Mouse (Mus musculus) heart, embryonic 16.5 days (tissue): ENCODE measurements around the gene 4930523C07Rik. TPM values are rescaled to one million over a fixed set of nuclear protein-coding genes. Genes with fewer than 3 reads are reported as not detected.

Experiments used
- ATAC-seq: fragments of 200-750 bp; cut with Nextera tagmentation; replicated peaks from 2 replicates; pipeline ENCODE4 v1.8.0; 2017; ENCODE audit warnings: moderate number of reproducible peaks; ENCODE audit not compliant: insufficient read depth, low FRiP score; ENCODE audit errors: extremely low read depth
- H3K27ac ChIP-seq: fragments of 300-500 bp; sonication (generic); 2 replicates; pipeline ENCODE4 v1.5.1; 2014; ENCODE audit warnings: mild to moderate bottlenecking, low read length, control low read depth, moderate library complexity
- H3K27me3 ChIP-seq: fragments of 300-500 bp; sonication (generic); 2 replicates; pipeline ENCODE4 v1.6.1; 2014; ENCODE audit warnings: low read length, mixed read lengths; ENCODE audit not compliant: control insufficient read depth, insufficient read depth
- H3K36me3 ChIP-seq: fragments of 300-500 bp; sonication (generic); 2 replicates; pipeline ENCODE4 v1.6.1; 2014; ENCODE audit not compliant: control insufficient read depth, insufficient read depth
- H3K4me1 ChIP-seq: fragments of 300-500 bp; sonication (generic); 2 replicates; pipeline ENCODE4 v1.6.1; 2014; ENCODE audit warnings: low read length, mixed read lengths; ENCODE audit not compliant: control insufficient read depth, insufficient read depth
- H3K4me2 ChIP-seq: fragments of 300-500 bp; sonication (generic); 2 replicates; pipeline ENCODE4 v1.6.1; 2014; ENCODE audit warnings: low read depth, mild to moderate bottlenecking, control low read depth, low read length
- H3K4me3 ChIP-seq: fragments of 300-500 bp; sonication (generic); 2 replicates; pipeline ENCODE4 v1.5.1; 2014; ENCODE audit warnings: mild to moderate bottlenecking, control low read depth, low read length
- H3K9ac ChIP-seq: fragments of 300-500 bp; sonication (generic); 2 replicates; pipeline ENCODE4 v1.6.1; 2014; ENCODE audit warnings: low read length, control low read depth
- H3K9me3 ChIP-seq: fragments of 300-500 bp; sonication (generic); replicated peaks from 2 replicates; pipeline ENCODE4 v1.6.1; 2016; ENCODE audit warnings: low read length; ENCODE audit not compliant: control insufficient read depth
- WGBS: fragments of 180-500 bp; shearing (Covaris S2); extraction: QIAGEN DNeasy Blood & Tissue Kit; methylation state at CpG from one replicate; pipeline ENCODE4 v1.1.7; 2014; 5-methylcytosine and 5-hydroxymethylcytosine counted together
- polyA plus RNA-seq: library from polyadenylated mRNA; unstranded; fragments of >200 nt; fragmentation: Nextera tagmentation; extraction: Ambion mirVana; gene quantifications from 2 replicates; pipeline ENCODE4 v1.2.1, GENCODE M21; 2015

The 4930523C07Rik gene
- polyA plus RNA-seq, 1 experiment from 2014 or later = 21.9 TPM

DNA sequence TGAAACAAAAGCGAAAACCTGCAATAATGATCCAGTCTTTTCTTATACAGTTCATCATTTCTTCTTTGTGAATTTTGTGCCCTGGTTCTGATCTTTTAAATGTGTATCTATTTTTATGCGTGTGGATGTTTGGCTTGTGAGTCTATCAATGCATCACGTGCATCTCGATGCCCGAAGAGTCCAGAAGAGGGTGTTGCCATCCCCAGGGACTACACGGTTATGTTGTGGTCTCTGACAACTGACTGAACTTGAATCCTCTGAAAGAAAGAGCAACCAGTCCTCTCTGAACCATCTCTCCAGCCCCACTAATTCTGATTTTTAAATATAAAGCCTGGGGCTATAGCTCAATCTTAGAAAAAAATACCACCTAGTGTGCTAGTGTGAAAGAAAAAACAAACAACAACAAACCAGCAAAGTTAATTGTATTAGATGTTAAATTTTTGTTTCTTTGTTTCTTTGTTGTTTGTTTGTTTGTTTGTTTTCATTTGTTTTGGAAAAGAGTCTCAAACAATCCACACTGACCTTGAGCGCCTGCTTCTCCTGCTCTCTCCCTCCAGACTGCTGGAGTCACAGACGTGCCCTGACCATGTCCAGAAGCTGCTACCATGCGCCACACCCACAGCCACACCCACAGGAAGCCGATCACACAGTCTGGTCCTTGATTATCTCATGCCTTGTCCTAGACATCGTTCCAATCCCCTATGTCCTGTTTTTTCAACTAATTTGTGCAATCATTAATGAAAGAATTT, 18.9 kb upstream of the 4930523C07Rik start:
- no peaks in the 10 kb centered on the region for H3K36me3 ChIP-seq
- H3K4me3 ChIP-seq = no peak overlapping the region
- no peak overlapping the region for H3K9ac ChIP-seq
- peak overlapping the region; percentile 26; the same call in 1 of the 2 replicates for H3K4me2 ChIP-seq
- H3K27me3 ChIP-seq = no peaks in the 10 kb centered on the region
- 53% methylated on average over 11 of the region's 11 CpGs for WGBS
- no peaks in the 10 kb centered on the region; the same call in 1 of the 2 replicates for H3K4me1 ChIP-seq
- peak overlapping the region; percentile 42; the same call in 1 of the 2 replicates for H3K27ac ChIP-seq
- no peak for ATAC-seq
- no peaks in the 10 kb centered on the region; the same call in 1 of the 2 replicates for H3K9me3 ChIP-seq

DNA sequence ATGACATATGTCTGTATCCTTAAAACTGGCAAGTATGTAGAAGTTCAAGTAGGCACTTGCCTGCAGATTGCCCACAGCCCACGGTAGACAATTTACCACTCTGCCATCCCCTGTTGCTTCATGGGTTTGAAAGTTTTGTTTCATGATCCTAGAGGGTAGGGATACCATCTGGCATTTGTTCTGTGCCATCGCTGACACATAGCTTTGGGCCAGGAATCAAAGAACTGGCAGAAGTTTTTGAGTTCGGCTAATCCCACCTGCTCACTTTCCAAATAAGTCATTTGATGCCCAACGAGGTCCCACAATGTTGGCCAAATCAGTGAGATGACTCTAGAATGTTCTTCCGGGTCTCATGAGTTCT, 18.3 kb upstream of the 4930523C07Rik start:
- ATAC-seq = no peak
- Histone ChIP-seq H3K36me3 (no peaks in the 10 kb centered on the region), H3K9me3 (no peaks in the 10 kb centered on the region; the same call in 1 of the 2 replicates), H3K27ac (no peak overlapping the region), H3K4me1 (no peaks in the 10 kb centered on the region; the same call in 1 of the 2 replicates), H3K4me2 (no peak overlapping the region), H3K27me3 (no peaks in the 10 kb centered on the region), H3K9ac (no peak overlapping the region), H3K4me3 (no peak overlapping the region)
- 84% methylated on average over 5 of the region's 5 CpGs for WGBS

DNA sequence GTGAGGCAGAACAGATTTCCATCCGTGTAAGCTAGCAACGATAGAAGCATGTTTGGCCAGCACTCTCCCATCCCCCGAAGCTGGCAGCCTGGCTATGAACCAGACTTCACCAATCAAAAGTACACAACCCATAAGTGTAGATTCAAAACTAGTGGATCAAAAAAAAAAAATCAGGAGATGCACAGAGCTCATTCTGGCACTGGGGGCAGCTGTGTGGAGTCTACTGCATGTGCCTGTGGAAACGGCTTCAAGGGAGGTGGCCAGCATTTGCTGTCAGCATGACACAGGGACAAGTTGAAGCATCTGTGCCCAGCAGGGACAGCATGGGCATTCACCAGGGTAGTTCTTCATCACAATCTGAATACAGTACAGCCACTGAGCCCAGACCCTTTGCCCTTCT, 16.2 kb upstream of the 4930523C07Rik start:
- Histone ChIP-seq H3K27me3 (no peaks in the 10 kb centered on the region), H3K4me3 (no peak overlapping the region), H3K9ac (no peak overlapping the region), H3K9me3 (no peaks in the 10 kb centered on the region; the same call in 1 of the 2 replicates), H3K36me3 (no peaks in the 10 kb centered on the region), H3K4me2 (no peak overlapping the region), H3K4me1 (no peaks in the 10 kb centered on the region; the same call in 1 of the 2 replicates), H3K27ac (no peak overlapping the region)
- 52% methylated on average over 4 of the region's 4 CpGs for WGBS
- no peak for ATAC-seq

DNA sequence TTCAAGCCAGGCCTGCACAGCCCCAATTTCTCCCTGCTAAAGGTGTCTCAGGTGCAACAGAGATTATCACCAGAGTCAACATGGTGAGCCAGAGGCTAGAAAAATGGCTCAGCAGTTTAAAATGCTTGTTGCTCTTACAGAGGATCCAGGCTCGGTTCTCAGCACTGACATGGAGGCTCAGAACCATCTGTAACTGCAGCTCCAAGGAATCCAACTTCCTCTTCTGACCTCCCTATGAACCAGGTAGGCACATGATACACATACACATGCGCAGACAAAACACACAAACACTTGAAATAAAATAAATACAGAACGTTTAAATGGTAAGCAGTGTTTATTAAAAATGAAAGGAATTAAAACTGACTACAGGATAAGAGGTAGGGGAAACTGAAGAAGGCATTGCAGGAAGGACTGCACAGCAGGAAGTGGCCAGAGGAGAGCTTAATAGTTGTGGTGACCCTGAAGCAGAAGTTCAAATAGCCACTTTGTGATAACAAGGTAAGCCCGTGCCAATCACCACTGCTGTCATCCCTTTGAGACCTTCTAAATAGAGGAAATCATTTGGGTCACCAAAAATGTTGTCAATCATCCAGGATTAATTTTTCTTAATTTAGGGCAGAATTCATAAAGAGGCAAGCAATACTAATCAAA, 10.1 kb upstream of the 4930523C07Rik start:
- Histone ChIP-seq H3K9me3 (no peaks in the 10 kb centered on the region), H3K4me2 (no peak overlapping the region), H3K4me1 (peaks cover 4% of the 10 kb centered on the region), H3K27me3 (no peaks in the 10 kb centered on the region), H3K36me3 (no peaks in the 10 kb centered on the region), H3K27ac (no peak overlapping the region), H3K9ac (no peak overlapping the region), H3K4me3 (no peak overlapping the region)
- no peak for ATAC-seq
- 64% methylated on average over 4 of the region's 4 CpGs for WGBS

DNA sequence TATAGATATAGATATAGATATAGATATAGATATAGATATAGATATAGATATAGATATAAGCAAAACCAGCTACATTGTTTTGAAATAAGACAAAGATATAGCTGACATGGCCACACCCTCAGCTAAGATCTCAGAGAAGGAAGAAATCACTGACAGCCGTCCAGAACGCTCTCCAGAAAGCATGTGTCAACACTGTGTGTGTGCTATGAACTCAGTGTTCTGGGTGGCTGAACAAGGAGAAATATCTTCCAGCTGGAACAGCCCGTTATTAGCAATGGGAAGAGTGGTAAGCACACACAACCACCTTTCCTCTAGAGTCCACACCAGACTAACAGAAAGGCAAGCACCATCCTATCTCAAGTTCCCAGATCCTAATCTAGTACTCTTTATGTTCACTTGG, 8.6 kb upstream of the 4930523C07Rik start:
- Histone ChIP-seq H3K4me2 (no peak overlapping the region), H3K4me3 (no peak overlapping the region), H3K36me3 (no peaks in the 10 kb centered on the region), H3K4me1 (peaks cover 4% of the 10 kb centered on the region), H3K9ac (no peak overlapping the region), H3K9me3 (no peaks in the 10 kb centered on the region), H3K27me3 (no peaks in the 10 kb centered on the region), H3K27ac (no peak overlapping the region)
- 37% methylated on average over 3 of the region's 3 CpGs for WGBS
- ATAC-seq = no peak

DNA sequence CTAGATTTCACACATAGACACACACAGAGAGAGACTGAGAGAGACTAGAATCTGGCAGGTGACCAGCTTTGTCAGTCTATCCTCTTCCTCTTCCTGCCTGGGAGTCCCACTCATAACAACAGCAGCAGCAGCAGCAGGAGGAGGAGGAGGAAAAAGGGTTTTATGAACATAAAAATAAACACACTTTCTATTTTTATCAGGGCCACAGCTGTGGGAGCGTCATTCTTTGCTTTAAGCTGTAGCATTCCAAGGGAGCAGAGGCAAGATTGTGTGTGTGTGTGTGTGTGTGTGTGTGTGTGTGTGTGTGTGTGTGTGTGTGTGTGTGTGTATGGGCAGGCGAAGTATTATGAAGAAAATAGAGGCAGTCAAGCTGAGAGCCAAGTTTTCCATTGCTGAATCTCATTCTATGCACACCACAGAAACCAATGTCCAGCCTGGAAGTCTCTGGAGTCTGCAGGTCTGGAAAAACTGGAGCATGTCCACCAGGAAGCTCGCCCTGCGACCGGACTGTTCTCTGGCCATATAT, 7.1 kb upstream of the 4930523C07Rik start:
- no peaks in the 10 kb centered on the region for H3K36me3 ChIP-seq
- ATAC-seq = peak; percentile 78
- no peak overlapping the region for H3K4me3 ChIP-seq
- peak overlapping the region; percentile 73 for H3K27ac ChIP-seq
- no peaks in the 10 kb centered on the region for H3K27me3 ChIP-seq
- WGBS = 41% methylated on average over 5 of the region's 5 CpGs
- no peaks in the 10 kb centered on the region for H3K9me3 ChIP-seq
- no peak overlapping the region for H3K9ac ChIP-seq
- H3K4me2 ChIP-seq = no peak overlapping the region
- peaks cover 4% of the 10 kb centered on the region for H3K4me1 ChIP-seq

DNA sequence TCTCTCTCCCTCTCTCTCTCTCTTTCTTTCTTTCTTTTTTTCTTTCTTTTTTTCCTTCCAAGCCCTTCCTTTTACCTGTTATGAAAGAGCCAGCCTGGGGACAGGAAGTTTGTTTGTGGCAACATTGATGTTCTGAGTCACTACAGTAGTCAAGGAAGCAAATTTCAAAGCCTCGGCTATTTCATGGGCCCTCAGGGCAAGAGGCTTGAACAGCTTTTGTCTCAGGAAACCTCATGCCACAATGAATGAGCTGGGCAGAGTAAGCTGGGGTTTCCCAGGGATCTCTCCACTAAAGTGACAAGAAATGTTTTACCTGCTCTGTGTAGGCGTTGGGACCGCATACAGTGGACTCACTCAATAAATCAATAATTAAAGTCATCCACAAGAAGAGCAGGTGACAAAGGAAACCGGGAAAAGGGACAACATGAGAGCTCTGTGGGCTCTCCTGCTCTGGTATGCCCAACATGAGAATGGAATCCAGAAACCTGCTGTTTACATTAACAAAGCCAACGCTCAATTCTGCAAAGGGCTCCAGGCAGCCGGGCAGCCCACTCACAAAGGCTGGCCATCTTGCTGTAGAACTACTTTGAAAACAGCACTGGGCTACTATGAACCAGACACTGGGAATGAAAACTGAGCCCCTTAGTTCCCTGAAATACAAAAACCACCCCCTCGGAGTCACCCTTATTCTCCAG, 4.1 kb upstream of the 4930523C07Rik start:
- WGBS = 70% methylated on average over 7 of the region's 7 CpGs
- no peak overlapping the region for H3K27ac ChIP-seq
- H3K4me3 ChIP-seq = no peak overlapping the region
- H3K4me1 ChIP-seq = peaks cover 12% of the 10 kb centered on the region
- no peak overlapping the region for H3K9ac ChIP-seq
- H3K4me2 ChIP-seq = no peak overlapping the region
- no peaks in the 10 kb centered on the region for H3K36me3 ChIP-seq
- no peaks in the 10 kb centered on the region for H3K27me3 ChIP-seq
- no peak for ATAC-seq
- no peaks in the 10 kb centered on the region for H3K9me3 ChIP-seq

DNA sequence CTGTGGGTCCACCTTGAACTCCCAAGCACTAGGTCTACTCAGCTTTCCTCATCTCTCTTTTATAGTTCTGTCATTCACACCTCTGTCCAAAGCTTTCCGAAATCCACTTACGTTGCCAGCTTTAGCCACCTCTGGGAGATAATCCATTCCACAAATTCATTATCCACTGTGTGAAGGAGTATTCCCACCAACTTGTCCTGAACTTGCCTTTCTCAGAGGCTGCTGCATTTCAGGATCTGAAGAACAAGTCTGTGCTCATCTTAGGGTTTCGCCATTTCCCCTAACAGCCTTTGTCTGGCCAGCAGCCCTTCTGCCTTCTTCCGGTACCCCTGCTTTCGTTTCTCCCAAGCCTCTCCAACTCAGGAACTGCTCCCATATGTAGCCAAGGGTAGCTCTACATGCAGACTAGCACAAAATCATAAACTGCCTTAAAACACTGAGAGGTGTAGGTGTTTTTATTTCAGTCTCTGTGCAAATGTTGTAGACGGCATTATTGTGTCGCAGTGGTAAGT, 2.9 kb upstream of the 4930523C07Rik start:
- no peak overlapping the region for H3K27ac ChIP-seq
- H3K27me3 ChIP-seq = no peaks in the 10 kb centered on the region
- ATAC-seq = no peak
- WGBS = 81% methylated on average over 7 of the region's 7 CpGs
- peaks cover 24% of the 10 kb centered on the region for H3K4me1 ChIP-seq
- no peak overlapping the region for H3K4me3 ChIP-seq
- no peak overlapping the region for H3K4me2 ChIP-seq
- no peaks in the 10 kb centered on the region for H3K9me3 ChIP-seq
- H3K36me3 ChIP-seq = no peaks in the 10 kb centered on the region
- no peak overlapping the region for H3K9ac ChIP-seq
